Mouse (Mus musculus) liver, adult 2 months (tissue): Measurements from ENCODE around the gene Calml3.

Experiments used
- CTCF ChIP-seq: fragments of 200-500 bp; IDR thresholded peaks from 2 replicates; pipeline ENCODE4 v1.5.1; 2011; ENCODE audit warnings: low read depth, low read length, control low read depth
- POLR2A ChIP-seq: fragments of 200-500 bp; IDR thresholded peaks from 2 replicates; pipeline ENCODE4 v1.6.1; 2011; ENCODE audit warnings: low read length, control low read depth; ENCODE audit not compliant: insufficient read depth; ENCODE audit errors: extremely low read depth

DNA sequence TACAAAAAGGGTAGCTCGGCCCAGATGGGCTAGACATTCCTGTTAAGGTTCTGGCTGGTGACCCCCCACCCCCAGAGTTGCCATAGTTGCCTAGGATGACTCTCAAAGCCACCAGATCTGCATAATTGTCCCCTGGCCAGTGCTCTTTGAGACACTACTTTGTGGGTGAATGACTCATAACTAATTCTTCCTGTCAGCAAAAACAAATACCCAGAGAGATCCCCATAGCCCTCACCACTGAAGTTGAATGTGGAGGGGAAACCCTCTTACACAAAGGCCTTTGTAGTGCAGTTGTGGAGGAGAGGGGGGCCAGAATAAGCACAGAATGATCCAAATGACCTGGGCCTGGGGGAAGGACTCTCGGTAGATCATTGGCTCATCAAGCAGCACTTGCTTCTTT lies 21.6 kb downstream of the Calml3 start:
- TF ChIP-seq POLR2A (no peak), CTCF (no peak)
